Mouse (Mus musculus) mouse embryonic stem cell (cell line): Measurements from ENCODE around the gene Ddost.
"Not testable (repeated sequence)": the region's sequence is repeated elsewhere in the genome, so short reads cannot be mapped to it uniquely, and the experiment has no call there.

Experiments
- in situ Hi-C, 2 experiments: fragments of 300-500 bp; cut with MboI; formaldehyde crosslinking; loops; 1 replicate in 1 of 2; 3 replicates in 1 of 2; pipeline ENCODE4 v1.14.3; 2019 to 2020; ENCODE audit warnings: low sequenced_read_pairs in 2 of 2, low pct_unique_long_range_greater_than_20kb in 1 of 2, mixed read lengths in 1 of 2; ENCODE audit not compliant: unreplicated experiment in 1 of 2

Ddost gene

DNA sequence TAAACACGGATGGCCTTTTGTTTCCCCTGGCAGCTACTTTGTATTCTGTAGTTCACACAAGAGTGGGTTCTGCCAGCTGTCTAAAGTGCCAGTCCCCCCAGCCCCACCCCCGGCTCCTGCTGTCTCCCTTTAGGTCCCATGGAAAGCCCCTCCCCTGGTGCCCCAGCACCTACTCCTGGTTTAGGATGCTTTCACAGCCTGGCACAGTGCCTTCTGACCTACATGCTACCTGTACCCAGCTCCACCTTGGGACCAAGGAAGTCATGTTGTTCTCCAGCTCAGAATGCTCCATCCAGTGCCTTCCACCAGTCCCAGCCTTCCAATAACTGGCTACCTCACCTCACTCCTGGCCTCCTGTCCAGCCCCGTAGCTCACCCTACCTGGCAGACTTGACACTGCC, 2.5 kb downstream of the Ddost start:
- in situ Hi-C loops, result no loop called here

DNA sequence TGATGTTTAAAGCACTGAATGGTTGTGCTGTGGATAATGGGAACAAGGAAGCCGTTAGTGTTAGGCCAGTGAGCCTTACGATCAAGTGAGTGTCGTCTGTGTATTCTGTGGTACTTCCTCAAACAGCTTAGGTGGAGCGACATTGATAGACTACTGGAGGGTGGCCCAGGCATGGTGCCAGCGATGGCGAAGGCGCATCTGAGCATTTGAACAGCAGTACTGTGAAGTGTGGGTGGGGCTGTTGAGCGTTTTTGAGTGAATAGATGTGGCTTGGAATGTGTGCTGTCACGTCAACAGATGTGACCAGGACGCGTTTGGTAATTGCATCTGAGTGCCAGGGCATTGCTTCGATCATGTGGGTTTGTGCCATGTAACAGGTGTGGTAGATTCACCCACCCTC, 3.2 kb downstream of the Ddost start:
- in situ Hi-C loops, result no loop called here

GRCm38 (mm10) chr4:138310311-138310910, 5.9 kb downstream of the Ddost start:
- in situ Hi-C loops, result no loop called here

DNA sequence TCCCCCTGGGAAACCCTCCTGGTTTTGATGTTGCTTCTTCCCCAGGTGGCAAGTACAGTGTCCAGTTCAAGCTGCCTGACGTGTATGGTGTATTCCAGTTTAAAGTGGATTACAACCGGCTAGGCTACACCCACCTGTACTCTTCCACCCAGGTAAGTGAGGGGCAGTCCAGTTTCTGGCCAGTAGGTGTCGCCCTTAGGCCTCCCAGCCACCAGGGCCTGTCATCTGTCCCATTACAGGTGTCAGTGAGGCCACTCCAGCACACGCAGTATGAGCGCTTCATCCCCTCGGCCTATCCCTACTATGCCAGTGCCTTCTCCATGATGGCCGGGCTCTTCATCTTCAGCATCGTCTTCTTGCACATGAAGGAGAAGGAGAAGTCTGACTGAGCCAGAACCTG, 7.1 kb downstream of the Ddost start:
- in situ Hi-C loops, result no loop called here

DNA sequence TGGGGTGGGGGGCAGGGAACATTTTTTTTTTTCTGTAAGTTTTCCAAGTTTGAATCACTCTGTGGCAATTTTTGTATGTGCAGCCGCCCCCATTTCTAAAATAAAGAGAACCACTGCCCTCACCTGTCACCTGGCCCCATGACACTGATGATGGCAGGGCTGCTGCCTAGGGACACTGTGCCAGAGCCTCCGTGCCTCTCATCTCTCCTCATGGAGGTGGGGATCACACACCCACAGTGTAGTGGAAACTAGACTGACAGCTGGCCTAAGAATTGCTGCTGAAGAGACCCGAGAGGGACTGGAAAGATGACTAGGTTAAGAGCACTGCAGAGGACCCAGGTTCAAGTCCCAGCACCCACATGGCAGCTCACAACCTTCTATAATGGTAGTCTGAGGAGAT, 7.6 kb downstream of the Ddost start:
- in situ Hi-C loops, result no loop called here

DNA sequence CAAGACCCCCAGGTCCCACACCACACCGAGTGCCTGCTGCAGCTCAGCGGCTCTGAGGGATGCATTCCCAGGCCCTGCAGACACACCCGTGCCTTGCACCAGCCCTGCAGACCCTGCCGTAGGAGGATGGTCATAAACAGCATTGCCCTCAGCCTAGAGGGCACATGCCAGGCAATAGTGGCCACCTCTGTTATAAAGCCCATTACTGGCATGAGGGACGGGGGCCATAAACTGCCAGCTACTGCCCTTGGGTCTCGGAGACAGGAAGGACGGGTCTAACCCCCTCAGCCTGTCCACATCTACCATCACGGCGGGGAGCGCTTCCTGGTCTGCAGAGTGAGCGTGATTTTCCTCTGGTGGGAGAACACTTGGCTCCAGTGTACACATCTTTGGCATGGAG, 8.5 kb downstream of the Ddost start:
- in situ Hi-C loops, result no loop called here

DNA sequence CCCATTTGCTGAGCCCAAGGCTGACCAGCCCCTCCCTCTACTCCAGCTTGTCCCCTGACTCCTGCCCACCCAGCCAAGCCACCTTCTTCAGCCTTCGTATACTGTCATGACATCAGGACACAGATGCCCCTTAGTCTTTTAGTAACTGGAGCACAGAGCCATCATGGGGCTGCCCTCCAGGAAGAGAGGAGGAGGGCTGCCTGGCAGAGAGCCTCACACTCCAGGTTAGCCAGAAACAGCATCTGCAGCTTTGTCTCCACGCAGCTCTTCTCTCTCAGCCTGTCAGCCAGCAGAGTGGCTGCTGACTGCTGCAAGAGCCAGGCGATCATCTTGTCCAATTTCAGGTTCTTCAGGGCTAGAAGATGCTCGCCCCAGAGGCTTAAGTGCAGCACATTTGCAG, 9.3 kb downstream of the Ddost start:
- in situ Hi-C loops, result no loop called here

DNA sequence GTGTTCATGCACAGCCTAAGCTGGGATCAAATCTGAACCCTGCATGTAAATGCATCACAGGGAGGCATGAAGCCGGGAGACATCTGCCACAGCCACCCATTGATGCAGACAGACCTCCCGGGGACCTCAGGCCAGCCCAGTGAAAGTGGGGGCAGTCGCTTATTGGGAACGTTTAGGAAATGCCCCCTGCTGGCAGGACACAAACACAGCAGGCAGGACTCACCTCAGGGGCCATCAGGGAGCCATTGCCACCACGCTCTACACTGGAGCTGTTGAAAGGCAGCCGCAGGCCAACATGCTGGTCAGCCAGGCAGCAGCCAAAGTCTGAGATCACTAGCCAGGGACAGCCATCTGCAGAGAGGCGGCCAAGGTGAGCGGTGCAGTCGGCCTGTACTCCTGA, 11.3 kb downstream of the Ddost start:
- in situ Hi-C loops, result loop anchor here in 1 of 2 experiments (5.0 kb wide), 1 partner anchor 102 kb away; no protein-coding TSS in a partner anchor

DNA sequence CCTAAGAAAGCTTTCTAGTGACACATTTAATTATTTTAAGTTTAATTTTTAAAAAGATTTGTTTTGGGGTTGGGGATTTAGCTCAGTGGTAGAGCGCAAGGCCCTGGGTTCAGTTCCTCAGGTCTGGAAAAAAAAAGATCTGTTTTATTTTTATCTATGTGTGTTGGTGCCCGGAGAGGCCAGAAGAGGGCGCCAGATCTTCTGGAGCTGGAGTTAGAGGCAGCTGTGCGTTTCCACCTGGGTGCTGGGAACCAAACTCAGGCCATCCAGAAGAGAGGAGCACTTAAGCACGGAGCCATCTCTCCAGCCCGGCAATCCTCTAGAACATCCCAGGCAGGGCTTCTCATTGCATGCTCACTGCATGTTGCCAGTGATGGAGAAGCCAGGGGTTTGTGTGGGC, 11.8 kb downstream of the Ddost start:
- in situ Hi-C loops, result loop anchor here in 1 of 2 experiments (5.0 kb wide), 1 partner anchor 101 kb away; no protein-coding TSS in a partner anchor

DNA sequence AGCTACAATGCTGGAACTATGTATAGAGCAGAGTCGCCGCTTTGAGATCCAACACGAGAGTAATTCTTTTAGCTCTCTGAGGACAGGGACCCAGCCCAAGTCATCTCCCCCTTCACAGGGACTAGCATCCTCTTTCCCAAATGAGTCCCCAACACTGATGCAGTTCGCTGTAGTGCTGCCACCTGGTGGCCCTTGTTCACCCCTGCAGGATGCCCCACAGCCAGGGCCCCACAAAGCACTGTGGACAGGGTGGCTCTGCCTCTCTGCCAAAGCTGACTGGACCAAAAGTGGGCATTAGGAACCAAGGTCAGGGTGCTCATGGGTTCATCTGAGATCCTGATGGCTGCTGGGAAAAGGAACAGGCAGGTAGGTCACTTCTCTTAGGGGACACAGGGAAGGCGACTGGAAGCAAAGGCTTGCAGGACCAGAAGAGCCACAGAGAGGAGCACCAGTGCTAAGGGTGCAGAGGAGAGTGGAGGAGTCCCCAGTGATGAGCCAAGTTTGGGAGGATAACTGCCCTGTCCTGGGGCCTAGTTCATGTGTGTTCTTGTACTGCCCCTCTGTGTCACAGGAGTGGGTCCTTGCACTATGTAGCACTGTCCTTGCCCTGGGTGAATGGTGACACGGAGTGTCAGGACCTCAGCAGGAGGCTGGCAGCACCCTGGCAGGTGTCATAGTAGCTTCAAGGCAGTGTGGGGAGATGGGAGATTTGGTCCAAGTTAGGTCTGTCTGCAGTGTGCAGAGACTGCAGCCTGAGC, 14.2 kb downstream of the Ddost start:
- in situ Hi-C loops, result loop anchor here in 1 of 2 experiments (5.0 kb wide), 1 partner anchor 99 kb away; no protein-coding TSS in a partner anchor

- in situ Hi-C loops, result loop anchor here in 1 of 2 experiments (5.0 kb wide), 1 partner anchor 98 kb away; no protein-coding TSS in a partner anchor
Observed at GRCm38 (mm10) chr4:138319508-138319907, 15.0 kb downstream of the Ddost start.

- in situ Hi-C loops, result loop anchor here in 1 of 2 experiments (5.0 kb wide), 1 partner anchor 107 kb away; no protein-coding TSS in a partner anchor
Observed at GRCm38 (mm10) chr4:138320711-138321110, 16.2 kb downstream of the Ddost start.

DNA sequence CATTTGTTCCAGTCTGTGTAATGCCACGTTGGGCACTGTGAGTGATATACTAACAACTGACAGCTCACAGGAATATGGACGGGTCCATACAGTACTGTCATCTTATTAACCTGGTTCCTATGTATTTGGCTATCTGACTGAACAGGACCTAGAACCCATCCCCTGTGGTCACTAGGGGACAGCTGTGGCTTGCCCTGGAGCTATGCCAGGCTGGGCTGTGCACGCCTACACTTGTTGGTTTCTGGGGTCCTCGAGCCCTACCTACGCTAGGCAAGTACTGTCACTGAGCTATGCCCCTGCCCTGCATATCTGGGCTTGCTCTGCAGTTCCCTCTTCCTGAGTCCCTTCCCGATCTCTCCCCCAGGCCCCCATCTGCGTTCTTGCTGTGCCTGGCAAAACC, 17.0 kb downstream of the Ddost start:
- in situ Hi-C loops, result loop anchor here in 1 of 2 experiments (5.0 kb wide), 1 partner anchor 106 kb away; no protein-coding TSS in a partner anchor

- in situ Hi-C loops, result loop anchor here in 1 of 2 experiments (5.0 kb wide), 1 partner anchor 105 kb away; no protein-coding TSS in a partner anchor
Observed at GRCm38 (mm10) chr4:138322692-138323091, 18.2 kb downstream of the Ddost start.

GRCm38 (mm10) chr4:138323753-138324152, 19.2 kb downstream of the Ddost start:
- in situ Hi-C loops, result loop anchor here in 1 of 2 experiments (5.0 kb wide), 1 partner anchor 104 kb away; no protein-coding TSS in a partner anchor

DNA sequence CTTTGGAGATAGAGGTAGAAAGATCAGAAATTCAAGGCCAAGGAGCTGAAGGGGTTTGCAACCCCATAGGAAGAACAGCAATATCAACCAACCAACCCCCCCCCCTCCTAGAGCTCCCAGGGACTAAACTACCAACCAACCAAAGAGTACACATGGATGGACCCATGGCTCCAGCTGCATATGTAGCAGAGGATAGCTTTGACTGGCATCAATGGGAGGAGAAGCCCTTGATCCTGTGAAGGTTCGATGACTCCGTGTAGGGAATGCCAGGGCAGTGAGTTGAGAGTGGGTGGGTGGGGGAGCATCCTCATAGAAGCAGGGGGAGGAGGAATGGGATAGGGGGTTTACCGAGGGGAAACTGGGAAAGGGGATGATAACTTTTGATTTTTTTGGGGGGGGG, 19.9 kb downstream of the Ddost start:
- in situ Hi-C loops, result loop anchor here in 1 of 2 experiments (5.0 kb wide), 1 partner anchor 103 kb away; no protein-coding TSS in a partner anchor

GRCm38 (mm10) chr4:138325466-138326076, 21.0 kb downstream of the Ddost start:
- in situ Hi-C loops, result no loop called here

DNA sequence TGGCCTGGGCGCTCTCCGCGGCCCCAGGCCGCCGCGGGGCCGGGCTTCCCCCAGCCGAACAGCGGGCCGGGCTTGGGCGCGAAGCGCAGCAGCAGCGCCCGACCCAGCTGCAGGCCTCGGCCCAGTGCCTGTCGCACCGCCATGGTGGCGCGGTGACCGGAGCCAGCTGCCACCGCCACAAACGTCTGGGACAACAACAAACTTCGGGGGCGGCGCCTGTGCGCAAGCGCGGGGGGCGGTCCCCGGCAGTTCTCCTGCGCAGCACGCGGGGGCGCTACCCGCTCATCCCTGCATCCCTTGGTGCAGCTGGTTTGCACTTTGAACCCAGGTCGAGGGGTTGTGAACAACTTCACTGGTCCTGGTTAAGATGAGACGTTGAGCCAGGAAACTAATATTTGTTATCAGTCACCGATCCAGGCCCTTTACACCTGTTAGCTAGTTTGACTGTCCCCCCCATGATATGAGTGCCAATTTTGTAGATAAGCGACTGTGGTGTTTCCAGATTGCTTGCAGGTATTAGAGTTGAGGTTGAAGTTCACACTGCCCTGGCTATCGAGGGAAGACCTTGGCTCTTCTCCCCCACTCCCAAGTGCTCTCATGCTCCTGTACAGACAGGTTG, 21.7 kb downstream of the Ddost start, which contains the start of gene Pink1:
Gene Pink1 (minus strand): TSS at position 231 of the 619 bp plus-strand sequence.
- in situ Hi-C loops, result no loop called here

DNA sequence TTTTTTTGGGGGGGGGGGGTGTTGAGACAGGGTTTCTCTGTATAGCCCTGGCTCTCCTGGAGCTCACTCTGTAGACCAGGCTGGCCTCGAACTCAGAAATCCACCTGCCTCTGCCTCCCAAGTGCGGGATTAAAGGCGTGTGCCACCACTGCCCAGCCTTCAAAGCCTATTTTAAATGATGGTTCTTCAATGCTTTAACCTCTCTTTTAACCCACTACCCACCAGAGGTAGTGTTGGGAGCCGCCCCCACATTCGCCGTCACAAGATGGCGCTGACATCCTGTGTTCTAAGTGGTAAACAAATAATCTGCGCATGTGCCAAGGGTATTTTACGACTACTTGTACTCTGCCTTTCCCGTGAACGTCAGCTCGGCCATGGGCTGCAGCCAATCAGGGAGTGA, 22.6 kb downstream of the Ddost start:
- in situ Hi-C loops, result not testable (repeated sequence)
